In genomic region chr13:76055391-76056232, GRCm38 (mm10) we compare ENCODE assay signal across 9 mouse cellular contexts. TPM values are rescaled to one million over a fixed set of nuclear protein-coding genes. Genes with fewer than 3 reads are reported as not detected.
DNase-seq lines count a peak whose midpoint lies in the region; ATAC-seq and TF ChIP-seq lines count a peak whose summit lies in the region.
"Had no signal": no experiment of that assay in that cellular context is flagged by ENCODE, and none has a peak within 500 bp of the region (broad histone marks: within the 10 kb centered on the region; RNA-seq: fewer than 3 reads in every experiment).

No protein-coding gene starts in this region.

- peak overlapping the region; percentile 97 for H3K4me2 ChIP-seq in limb, embryonic 12.5 days
- peak overlapping the region; percentile 99 for H3K4me2 ChIP-seq in midbrain, embryonic 13.5 days (replicated peaks)

- peaks cover 3% of the 10 kb centered on the region; the same call in 1 of the 2 replicates for H3K4me1 ChIP-seq in kidney, adult 2 months (ENCODE audit: control insufficient read depth, insufficient read depth, low read length)
- peaks cover 16% of the 10 kb centered on the region for H3K4me1 ChIP-seq in limb, embryonic 12.5 days (replicated peaks)
- peaks cover 15% of the 10 kb centered on the region; the same call in 1 of the 2 replicates for H3K4me1 ChIP-seq in midbrain, embryonic 13.5 days (replicated peaks)

- no peak overlapping the region for H3K27ac ChIP-seq in gastrocnemius, adult 2 months
- no peak overlapping the region for H3K27ac ChIP-seq in kidney, adult 2 months (ENCODE audit: insufficient read depth, low read depth, low read length)
- H3K27ac ChIP-seq in limb, embryonic 12.5 days = no peak overlapping the region
- 0 out of 2 replicates have a peak overlapping the region, but pooled peaks have one; percentile 19 for H3K27ac ChIP-seq in midbrain, embryonic 13.5 days

- peak overlapping the region; percentile 70 for H3K4me3 ChIP-seq in gastrocnemius, adult 2 months
- peak overlapping the region; percentile 39 for H3K4me3 ChIP-seq in kidney, adult 2 months (ENCODE audit: insufficient read depth, low read depth, low read length)
- peak overlapping the region; percentile 56 for H3K4me3 ChIP-seq in limb, embryonic 12.5 days (replicated peaks)
- peak overlapping the region; percentile 64 for H3K4me3 ChIP-seq in midbrain, embryonic 13.5 days (replicated peaks)

- 2% methylated on average over 59 of the region's 59 CpGs for WGBS in kidney, adult 2 months
- WGBS in limb, embryonic 12.5 days = under 1% methylated on average over 59 of the region's 59 CpGs
- under 1% methylated on average over 57 of the region's 59 CpGs for WGBS in midbrain, embryonic 13.5 days

- H3K27me3 ChIP-seq in kidney, adult 2 months (replicated peaks; ENCODE audit: control insufficient read depth, insufficient read depth, low read length) = no peaks in the 10 kb centered on the region
- peaks cover 56% of the 10 kb centered on the region for H3K27me3 ChIP-seq in limb, embryonic 12.5 days
- peaks cover 51% of the 10 kb centered on the region for H3K27me3 ChIP-seq in midbrain, embryonic 13.5 days

- H3K9ac ChIP-seq in limb, embryonic 12.5 days (replicated peaks) = peak overlapping the region; percentile 52
- peak overlapping the region; percentile 69 for H3K9ac ChIP-seq in midbrain, embryonic 13.5 days (replicated peaks)

- intact Hi-C loops in gastrocnemius, adult 2 months (cut with DNase I) = no loop called here

- no peaks in the 10 kb centered on the region for H3K36me3 ChIP-seq in kidney, adult 2 months (ENCODE audit: control insufficient read depth, insufficient read depth, low read length)
- no peaks in the 10 kb centered on the region for H3K36me3 ChIP-seq in limb, embryonic 12.5 days
- H3K36me3 ChIP-seq in midbrain, embryonic 13.5 days = no peaks in the 10 kb centered on the region

- TF ChIP-seq POLR2A in kidney, adult 2 months (IDR thresholded peaks at IDR 0.05; ENCODE audit: low read depth, low read length) = no peak

- DNase-seq in gastrocnemius, adult 2 months = peak; percentile 42
- no peak for DNase-seq in gastrocnemius, adult 8-10 months (ENCODE audit: low spot score in 2 of 2)
- peak; percentile 11 for DNase-seq in heart, adult 8-10 months (ENCODE audit: low spot score)
- peak; percentile 42 for DNase-seq in kidney, adult 2 months
- peak; percentile 16 to 23 for DNase-seq in spleen, postnatal 14 days (ENCODE audit: low spot score in 2 of 2)

- H3K9me3 ChIP-seq in limb, embryonic 12.5 days = no peaks in the 10 kb centered on the region
- H3K9me3 ChIP-seq in midbrain, embryonic 13.5 days = no peaks in the 10 kb centered on the region

- TF ChIP-seq CTCF in gastrocnemius, adult 2 months (IDR thresholded peaks at IDR 0.05) = no peak
- no peak for TF ChIP-seq CTCF in kidney, adult 2 months (conservative IDR thresholded peaks at IDR 0.05; ENCODE audit: insufficient read depth, insufficient read length, low read depth, low read length)

- ATAC-seq in common myeloid progenitor, adult 5-6 weeks (replicated peaks; ENCODE audit: low read depth, poor library complexity, severe bottlenecking) = peak; percentile 67
- peak; percentile 22; the same call in 1 of the 2 replicates for ATAC-seq in limb, embryonic 12.5 days (ENCODE audit: insufficient number of reproducible peaks, insufficient read depth, low FRiP score, low TSS enrichment, low read depth)
- ATAC-seq in midbrain, embryonic 13.5 days = peak; percentile 73

RNA-seq across cellular contexts. Expression of gene Gpr150, which starts 1.2 kb away (rescaled TPM):
- total RNA-seq in gastrocnemius, adult 2 months (2021) = not detected
- total RNA-seq in gastrocnemius, adult 8-10 months (2022) = not detected
- total RNA-seq in common myeloid progenitor, adult 5-6 weeks (2017) = 0.05 TPM in 1 of 2 replicates, not detected in the other
- not detected for total RNA-seq in heart, adult 8-10 months (2022)
- polyA plus RNA-seq in kidney, adult 2 months (2012; rRNA removed) = 0.39 and 0.41 TPM in 2 replicates
- 0.21 TPM in 1 of 2 replicates, not detected in the other for polyA plus RNA-seq in limb, embryonic 12.5 days (2016; fragmentation: Nextera tagmentation; extraction: Ambion mirVana)
- polyA plus RNA-seq in midbrain, embryonic 13.5 days (2015; fragmentation: Nextera tagmentation; extraction: Ambion mirVana) = 1.1 and 1.3 TPM in 2 replicates
- polyA plus RNA-seq: C2C12 had no signal

RNA-seq across cellular contexts. Expression of gene Rfesd, which starts 37.1 kb away (rescaled TPM):
- 10 to 100 TPM; 20.1 to 24.0 TPM for total RNA-seq in gastrocnemius, adult 2 months (2021)
- total RNA-seq in gastrocnemius, adult 8-10 months (2022) = 10 to 100 TPM; 17.6 to 29.0 (median 22.7) TPM
- total RNA-seq in common myeloid progenitor, adult 5-6 weeks (2017) = 23.2 and 92.9 TPM in 2 replicates
- 10 to 100 TPM; 12.0 to 18.5 (median 15.0) TPM for total RNA-seq in heart, adult 8-10 months (2022)
- polyA plus RNA-seq in kidney, adult 2 months (2012; rRNA removed) = 5.8 and 7.1 TPM in 2 replicates
- polyA plus RNA-seq in limb, embryonic 12.5 days (2016; fragmentation: Nextera tagmentation; extraction: Ambion mirVana) = 21.5 and 22.4 TPM in 2 replicates
- polyA plus RNA-seq in midbrain, embryonic 13.5 days (2015; fragmentation: Nextera tagmentation; extraction: Ambion mirVana) = 18.6 and 20.3 TPM in 2 replicates

RNA-seq across cellular contexts. Expression of gene Arsk, which starts 42.8 kb away (rescaled TPM):
- total RNA-seq in gastrocnemius, adult 2 months (2021) = 1 to 10 TPM; 3.5 to 6.7 TPM
- 1 to 10 TPM; 3.0 to 4.3 (median 3.8) TPM for total RNA-seq in gastrocnemius, adult 8-10 months (2022)
- total RNA-seq in common myeloid progenitor, adult 5-6 weeks (2017) = 14.1 and 15.0 TPM in 2 replicates
- 1 to 10 TPM; 4.3 to 5.7 (median 5.0) TPM for total RNA-seq in heart, adult 8-10 months (2022)
- polyA plus RNA-seq in kidney, adult 2 months (2012; rRNA removed) = 8.6 and 9.0 TPM in 2 replicates
- polyA plus RNA-seq in limb, embryonic 12.5 days (2016; fragmentation: Nextera tagmentation; extraction: Ambion mirVana) = 7.8 and 9.0 TPM in 2 replicates
- polyA plus RNA-seq in midbrain, embryonic 13.5 days (2015; fragmentation: Nextera tagmentation; extraction: Ambion mirVana) = 4.8 and 5.1 TPM in 2 replicates

RNA-seq across cellular contexts. Expression of gene Ttc37, which starts 42.9 kb away (rescaled TPM):
- total RNA-seq in gastrocnemius, adult 2 months (2021) = 10 to 100 TPM; 12.8 to 16.7 TPM
- total RNA-seq in gastrocnemius, adult 8-10 months (2022) = 10 to 100 TPM; 13.2 to 16.4 (median 14.2) TPM
- 44.8 and 56.8 TPM in 2 replicates for total RNA-seq in common myeloid progenitor, adult 5-6 weeks (2017)
- 10 to 100 TPM in 3 of 4 experiments, 1 to 10 TPM in 1; 8.8 to 11.0 (median 10.2) TPM for total RNA-seq in heart, adult 8-10 months (2022)
- 6.4 and 6.9 TPM in 2 replicates for polyA plus RNA-seq in kidney, adult 2 months (2012; rRNA removed)
- 18.6 and 22.4 TPM in 2 replicates for polyA plus RNA-seq in limb, embryonic 12.5 days (2016; fragmentation: Nextera tagmentation; extraction: Ambion mirVana)
- 10.3 and 10.8 TPM in 2 replicates for polyA plus RNA-seq in midbrain, embryonic 13.5 days (2015; fragmentation: Nextera tagmentation; extraction: Ambion mirVana)

Comparison
In these comparisons a context has a peak if more than half of its experiments do, and no peak if none do; other contexts are left out.
1. DNase-seq: peak in gastrocnemius, adult 2 months (single experiment), heart, adult 8-10 months (single experiment), kidney, adult 2 months (single experiment) and spleen, postnatal 14 days (2 of 2); none in gastrocnemius, adult 8-10 months (0 of 2).
2. ATAC-seq: peak in every context shown above with its lines; median percentile 73 in midbrain, embryonic 13.5 days; 67 in common myeloid progenitor, adult 5-6 weeks; 22 in limb, embryonic 12.5 days.
3. Peak in every context shown above with its lines, with median percentiles within 50 percentile points of each other: H3K4me3 ChIP-seq.